Mouse (Mus musculus) heart, adult 2 months (tissue): ENCODE results near the gene Prickle2. TPM values are rescaled to one million over a fixed set of nuclear protein-coding genes. Genes with fewer than 3 reads are reported as not detected.

ENCODE experiments used
- DNase-seq, 2 experiments: peaks; one replicate each; pipeline ENCODE4 v3.0.0; 2021
- H3K27ac ChIP-seq: fragments of 200-600 bp; 2 replicates; pipeline ENCODE4 v1.8.1; 2022
- H3K27me3 ChIP-seq: fragments of 200-500 bp; 2 replicates; pipeline ENCODE4 v1.6.1; 2012; ENCODE audit warnings: mild to moderate bottlenecking, low read length, inconsistent platforms, mixed read lengths; ENCODE audit not compliant: control insufficient read depth, insufficient read depth
- H3K36me3 ChIP-seq: fragments of 200-500 bp; 2 replicates; pipeline ENCODE4 v1.6.1; 2012; ENCODE audit warnings: low read length, inconsistent platforms; ENCODE audit not compliant: control insufficient read depth, insufficient read depth
- H3K4me1 ChIP-seq: fragments of 200-500 bp; 2 replicates; pipeline ENCODE4 v1.6.1; 2011; ENCODE audit warnings: low read length; ENCODE audit not compliant: control insufficient read depth, insufficient read depth
- H3K4me3 ChIP-seq: fragments of 200-600 bp; 2 replicates; pipeline ENCODE4 v1.8.1; 2022
- H3K79me2 ChIP-seq: fragments of 200-500 bp; replicated peaks from 2 replicates; pipeline ENCODE4 v1.6.1; 2012; ENCODE audit warnings: mild to moderate bottlenecking, inconsistent platforms, low read length, moderate library complexity, mixed read lengths; ENCODE audit not compliant: control insufficient read depth, insufficient read depth
- H3K9ac ChIP-seq: fragments of 200-500 bp; 2 replicates; pipeline ENCODE4 v1.6.1; 2012; ENCODE audit warnings: low read depth, mild to moderate bottlenecking, control low read depth, inconsistent platforms, low read length, mixed read lengths
- CTCF ChIP-seq: fragments of 200-600 bp; IDR thresholded peaks from 2 replicates; pipeline ENCODE4 v1.8.1; 2022; ENCODE audit warnings: antibody characterized with exemption, mild to moderate bottlenecking, moderate library complexity
- EP300 ChIP-seq: fragments of 200-500 bp; IDR thresholded peaks from 2 replicates; pipeline ENCODE4 v1.6.1; 2011; ENCODE audit warnings: low read depth, low read length, control low read depth; ENCODE audit not compliant: insufficient read depth
- POLR2A ChIP-seq: fragments of 200-500 bp; IDR thresholded peaks from 2 replicates; pipeline ENCODE4 v1.6.1; 2011; ENCODE audit warnings: mild to moderate bottlenecking, low read depth, low read length, control low read depth; ENCODE audit not compliant: insufficient read depth
- WGBS: fragments of 180-500 bp; shearing (Covaris S2); methylation state at CpG from one replicate; pipeline ENCODE4 v1.1.7; 2018; 5-methylcytosine and 5-hydroxymethylcytosine counted together
- intact Hi-C: fragments of 180-260 bp; cut with DNase I; formaldehyde crosslinking; loops from one replicate; pipeline ENCODE4 v1.15.1; 2025
- polyA plus RNA-seq: library from polyadenylated mRNA; depleted of rRNA; stranded (reverse); fragments of >200 nt; gene quantifications from 2 replicates; pipeline ENCODE4 v1.2.3, GENCODE M21; 2012
- total RNA-seq, 2 experiments: library from RNA; stranded (reverse); gene quantifications; 2 replicates each; pipeline ENCODE4 v1.2.3; 2021

Prickle2 gene
- total and polyA plus RNA-seq, 3 experiments = 2.3 to 6.1 (median 4.9) TPM

DNA sequence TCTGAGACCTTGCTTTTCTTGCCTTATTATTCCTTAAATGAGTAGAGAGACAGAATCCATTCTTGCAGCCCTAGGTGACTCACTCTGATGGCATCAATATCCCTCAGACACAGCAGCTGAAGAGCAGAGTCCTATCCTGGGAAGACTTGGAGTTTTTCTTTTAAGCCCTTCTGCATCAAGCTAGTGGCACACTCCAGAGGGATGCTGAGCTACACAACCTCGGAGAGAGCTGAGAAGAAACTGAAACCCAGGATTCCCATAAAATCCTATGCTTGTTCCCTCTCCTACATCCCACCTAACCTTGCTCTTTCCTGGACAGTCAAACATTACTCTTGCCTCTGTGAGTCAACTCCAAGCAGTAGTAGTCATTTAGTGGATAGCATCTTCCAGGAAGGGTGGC is 256.0 kb downstream of the Prickle2 start:
- Histone ChIP-seq H3K27ac (no peak overlapping the region), H3K27me3 (no peaks in the 10 kb centered on the region), H3K4me3 (no peak overlapping the region), H3K36me3 (peaks cover 9% of the 10 kb centered on the region), H3K79me2 (no peaks in the 10 kb centered on the region), H3K4me1 (peaks cover 16% of the 10 kb centered on the region), H3K9ac (no peak overlapping the region)
- intact Hi-C loops = loop anchor here (2.0 to 10.0 kb wide), 2 partner anchors 15 to 215 kb away; no protein-coding TSS in a partner anchor
- TF ChIP-seq CTCF (no peak), EP300 (no peak), POLR2A (no peak)
- no peak for DNase-seq
- 90% methylated on average over 1 of the region's 1 CpGs for WGBS

- Histone ChIP-seq H3K27me3 (no peaks in the 10 kb centered on the region), H3K9ac (no peak overlapping the region), H3K27ac (peak overlapping the region; percentile 56), H3K79me2 (no peaks in the 10 kb centered on the region), H3K36me3 (peaks cover 8% of the 10 kb centered on the region), H3K4me1 (peaks cover 15% of the 10 kb centered on the region), H3K4me3 (no peak overlapping the region)
- intact Hi-C loops = loop anchor here (10.0 kb wide), 1 partner anchor 218 kb away; no protein-coding TSS in a partner anchor
- TF ChIP-seq POLR2A = no peak
- no peak for TF ChIP-seq EP300
- TF ChIP-seq CTCF = no peak
- 29% methylated on average over 3 of the region's 3 CpGs for WGBS
- DNase-seq = peak; percentile 64 to 65
Measured at GRCm38 (mm10) chr6:92446662-92447061, 259.3 kb downstream of the Prickle2 start.

DNA sequence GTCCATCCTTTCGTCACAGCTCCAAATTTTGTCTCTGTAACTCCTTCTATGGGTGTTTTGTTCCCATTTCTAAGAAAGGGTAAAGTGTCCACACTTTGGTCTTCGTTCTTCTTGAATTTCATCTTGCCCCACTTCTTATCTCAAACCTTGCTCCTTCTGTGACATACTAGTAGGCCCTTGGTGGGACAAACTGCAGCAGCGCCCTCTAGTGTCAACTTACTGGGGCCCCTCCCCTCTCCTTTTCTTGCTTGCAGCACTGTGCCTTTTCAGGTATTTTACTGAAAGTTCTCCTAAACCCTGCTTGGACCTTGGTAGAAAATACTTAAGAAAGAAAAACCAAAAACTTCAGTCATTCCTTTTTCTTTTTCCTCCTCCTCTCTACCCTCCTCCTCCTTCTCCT is 264.8 kb downstream of the Prickle2 start:
- 81% methylated on average over 3 of the region's 3 CpGs for WGBS
- Histone ChIP-seq H3K36me3 (peaks cover 2% of the 10 kb centered on the region), H3K27me3 (no peaks in the 10 kb centered on the region), H3K27ac (no peak overlapping the region), H3K9ac (no peak overlapping the region), H3K4me3 (no peak overlapping the region), H3K79me2 (no peaks in the 10 kb centered on the region), H3K4me1 (peaks cover 2% of the 10 kb centered on the region)
- no peak for TF ChIP-seq EP300
- no peak for TF ChIP-seq POLR2A
- TF ChIP-seq CTCF = peak; percentile 70
- DNase-seq = peak in 1 of 2 experiments; percentile 25
- intact Hi-C loops = loop anchor here (5.0 to 10.0 kb wide), 2 partner anchors 36 to 224 kb away; no protein-coding TSS in a partner anchor

- no peaks in the 10 kb centered on the region for H3K36me3 ChIP-seq
- no peak for DNase-seq
- H3K27me3 ChIP-seq = no peaks in the 10 kb centered on the region
- H3K4me1 ChIP-seq = no peaks in the 10 kb centered on the region; the same call in none of the 2 replicates
- H3K4me3 ChIP-seq = no peak overlapping the region
- intact Hi-C loops = loop anchor here (5.0 to 10.0 kb wide), 2 partner anchors 37 to 225 kb away; no protein-coding TSS in a partner anchor
- H3K27ac ChIP-seq = no peak overlapping the region
- WGBS = 88% methylated on average over 3 of the region's 3 CpGs
- TF ChIP-seq CTCF (no peak), POLR2A (no peak), EP300 (no peak)
- no peaks in the 10 kb centered on the region for H3K79me2 ChIP-seq
- no peak overlapping the region for H3K9ac ChIP-seq
Measured at GRCm38 (mm10) chr6:92440251-92440650, 265.7 kb downstream of the Prickle2 start.

GRCm38 (mm10) chr6:92432146-92432545 is 273.8 kb downstream of the Prickle2 start:
- Histone ChIP-seq H3K9ac (no peak overlapping the region), H3K4me1 (peaks cover 4% of the 10 kb centered on the region; the same call in 1 of the 2 replicates), H3K79me2 (no peaks in the 10 kb centered on the region), H3K27ac (no peak overlapping the region), H3K36me3 (no peaks in the 10 kb centered on the region), H3K4me3 (no peak overlapping the region), H3K27me3 (no peaks in the 10 kb centered on the region)
- TF ChIP-seq POLR2A (no peak), CTCF (no peak), EP300 (no peak)
- WGBS = 83% methylated on average over 5 of the region's 5 CpGs
- intact Hi-C loops = no loop called here
- no peak for DNase-seq

DNA sequence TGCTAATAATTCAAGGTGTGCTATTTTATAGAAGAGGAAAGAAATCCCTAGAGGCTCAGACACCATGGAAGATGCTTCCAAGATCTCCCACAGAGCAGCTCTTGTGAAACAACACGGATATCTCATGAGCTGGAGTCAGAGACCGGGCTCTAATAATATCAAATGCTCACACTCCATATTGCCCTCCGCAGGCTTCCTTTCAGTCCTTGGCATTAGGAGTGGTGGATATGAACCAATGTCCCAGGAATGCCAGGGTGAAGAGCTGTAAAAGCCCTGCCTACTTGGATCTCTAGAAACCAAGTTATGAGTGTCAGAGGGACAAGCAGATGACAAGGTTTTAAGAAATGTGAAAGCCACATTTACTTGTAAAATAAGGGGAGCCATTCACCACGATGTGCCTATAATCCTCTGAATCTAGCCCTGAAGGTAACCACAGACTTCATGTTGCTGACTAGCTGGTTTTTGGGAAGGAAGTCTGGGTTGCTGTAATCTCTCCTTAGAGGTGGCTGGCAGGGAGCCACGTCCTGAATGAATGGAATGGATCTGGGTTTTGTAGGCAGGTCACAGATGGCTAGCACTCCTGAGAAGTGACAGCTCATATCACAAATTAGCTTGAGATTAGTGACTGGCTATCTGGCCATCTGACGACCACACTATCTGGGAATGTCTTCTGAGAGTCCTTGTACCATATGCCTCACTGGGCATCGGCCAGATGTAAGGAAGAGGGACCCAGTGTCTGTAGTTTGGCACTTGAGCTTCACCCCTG is 278.4 kb downstream of the Prickle2 start:
- peak in 1 of 2 experiments; percentile 21 for DNase-seq
- no peaks in the 10 kb centered on the region for H3K79me2 ChIP-seq
- intact Hi-C loops = no loop called here
- peaks cover 3% of the 10 kb centered on the region for H3K36me3 ChIP-seq
- H3K4me1 ChIP-seq = peaks cover 7% of the 10 kb centered on the region
- no peaks in the 10 kb centered on the region for H3K27me3 ChIP-seq
- no peak overlapping the region for H3K9ac ChIP-seq
- WGBS = 37% methylated on average over 7 of the region's 7 CpGs
- no peak overlapping the region for H3K27ac ChIP-seq
- H3K4me3 ChIP-seq = no peak overlapping the region
- no peak for TF ChIP-seq CTCF
- no peak for TF ChIP-seq POLR2A
- no peak for TF ChIP-seq EP300
